Mouse (Mus musculus) frontal cortex, adult 2 months (tissue): Measurements from ENCODE around the gene Dicer1. TPM values are rescaled to one million over a fixed set of nuclear protein-coding genes. Genes with fewer than 3 reads are reported as not detected.

Source experiments
- polyA plus RNA-seq: library from polyadenylated mRNA; depleted of rRNA; stranded (reverse); fragments of >200 nt; gene quantifications from 2 replicates; pipeline ENCODE4 v1.2.3, GENCODE M21; 2012; rRNA removed

Gene Dicer1
- polyA plus RNA-seq, 1 experiment, result 21.8 TPM

Other genes starting within 250 kb of the Dicer1 start
- gene Clmn, start 113.1 kb upstream of the Dicer1 start, polyA plus RNA-seq, result 12.9 and 14.4 TPM in 2 replicates